7 mouse cellular contexts compared by ENCODE assay signal in genomic region chr5:4263560-4264160, GRCm38 (mm10).
DNase-seq lines count a peak whose midpoint lies in the region; ATAC-seq lines count a peak whose summit lies in the region.

No protein-coding gene starts in this region.

- no peak overlapping the region for H3K9ac ChIP-seq in midbrain, embryonic 12.5 days (replicated peaks)

- H3K27me3 ChIP-seq in embryonic facial prominence, embryonic 10.5 days (replicated peaks; ENCODE audit: low read depth, poor library complexity, severe bottlenecking), result no peaks in the 10 kb centered on the region
- H3K27me3 ChIP-seq in midbrain, embryonic 12.5 days, result no peaks in the 10 kb centered on the region

- no peak overlapping the region for H3K4me3 ChIP-seq in embryonic facial prominence, embryonic 10.5 days
- no peak overlapping the region for H3K4me3 ChIP-seq in midbrain, embryonic 12.5 days

- H3K9me3 ChIP-seq in embryonic facial prominence, embryonic 10.5 days, result no peaks in the 10 kb centered on the region
- H3K9me3 ChIP-seq in midbrain, embryonic 12.5 days, result no peaks in the 10 kb centered on the region

- no peaks in the 10 kb centered on the region for H3K36me3 ChIP-seq in embryonic facial prominence, embryonic 10.5 days (replicated peaks)
- H3K36me3 ChIP-seq in midbrain, embryonic 12.5 days, result no peaks in the 10 kb centered on the region

- peak; percentile 7 to 13 for DNase-seq in layer of hippocampus, adult 8-10 months (ENCODE audit: low spot score in 2 of 2)
- DNase-seq in layer of hippocampus, adult 11-12 months (ENCODE audit: low spot score), result no peak
- DNase-seq in embryonic facial prominence, embryonic 10.5 days (ENCODE audit: low spot score), result peak; percentile 16
- no peak for DNase-seq in thymus, adult 18-20 months

- peak; percentile 70 for ATAC-seq in cerebellum, adult (ENCODE audit: insufficient number of reproducible peaks, low FRiP score, low TSS enrichment)
- peak; percentile 52; the same call in 1 of the 2 replicates for ATAC-seq in midbrain, embryonic 12.5 days (ENCODE audit: low FRiP score, low read depth)
- ATAC-seq in megakaryocyte progenitor cell, adult 5-6 weeks (replicated peaks; ENCODE audit: poor library complexity), result no peak

- 73% methylated on average over 5 of the region's 5 CpGs for WGBS in embryonic facial prominence, embryonic 10.5 days
- WGBS in midbrain, embryonic 12.5 days, result 67% methylated on average over 5 of the region's 5 CpGs

- H3K4me2 ChIP-seq in midbrain, embryonic 12.5 days (replicated peaks), result no peak overlapping the region

- no peaks in the 10 kb centered on the region for H3K4me1 ChIP-seq in embryonic facial prominence, embryonic 10.5 days
- no peaks in the 10 kb centered on the region for H3K4me1 ChIP-seq in midbrain, embryonic 12.5 days

- no peak overlapping the region for H3K27ac ChIP-seq in embryonic facial prominence, embryonic 10.5 days (replicated peaks)
- no peak overlapping the region for H3K27ac ChIP-seq in midbrain, embryonic 12.5 days (replicated peaks)

Comparison
In these comparisons a context has a peak if more than half of its experiments do, and no peak if none do; other contexts are left out.
1. DNase-seq: peak in layer of hippocampus, adult 8-10 months (2 of 2) and embryonic facial prominence, embryonic 10.5 days (single experiment); none in layer of hippocampus, adult 11-12 months (single experiment) and thymus, adult 18-20 months (0 of 2).